Mouse (Mus musculus) cerebral cortex, adult 2 months (tissue): ENCODE results near the gene Cd80.

Experiments
- WGBS: fragments of 180-500 bp; shearing (Covaris S2); methylation state at CpG from one replicate; pipeline ENCODE4 v1.1.7; 2018; 5-methylcytosine and 5-hydroxymethylcytosine counted together

The Cd80 gene

DNA sequence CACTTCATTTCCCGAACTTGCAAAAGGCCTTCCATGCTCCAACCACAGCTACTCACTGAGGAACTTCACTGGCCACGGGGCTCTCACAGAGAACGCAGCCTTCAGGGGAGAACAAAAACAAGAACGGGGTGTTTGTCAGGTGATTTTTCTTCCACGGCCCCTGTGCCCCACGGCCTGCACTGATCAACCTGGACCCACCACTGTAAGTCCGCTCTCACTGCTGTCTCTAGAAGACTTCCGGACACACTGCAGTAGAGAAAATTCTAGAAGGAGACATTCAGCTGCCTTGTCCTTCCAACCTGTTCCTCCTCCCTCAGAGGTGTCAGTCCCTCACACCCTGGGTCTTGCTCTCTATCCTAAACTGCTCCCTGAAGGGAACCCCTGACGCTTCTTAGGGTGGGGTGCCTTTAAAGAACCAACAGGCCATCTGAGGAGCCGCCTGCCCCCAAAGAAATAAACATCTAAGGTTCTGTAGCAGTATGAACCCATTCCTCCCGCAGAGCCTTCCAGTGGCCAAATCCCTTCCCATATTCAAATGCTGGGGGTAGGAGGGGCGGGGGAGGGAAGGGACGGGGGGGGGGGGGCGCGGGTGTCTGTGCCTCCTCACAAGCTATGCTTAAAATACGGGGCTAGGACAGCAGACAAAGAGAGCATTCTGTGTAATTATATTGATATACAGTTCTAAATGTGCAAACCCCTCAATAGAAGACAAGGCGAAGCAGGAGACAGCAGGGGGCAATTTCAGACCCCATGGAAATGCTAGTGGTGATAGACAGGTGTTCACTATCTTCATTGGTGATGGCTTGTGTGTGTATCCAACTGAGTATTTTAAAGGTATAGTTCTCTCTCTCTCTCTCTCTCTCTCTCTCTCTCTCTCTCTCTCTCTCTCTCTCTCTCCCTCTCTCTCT, at the start of gene Cd80:
TSS of gene Cd80 (plus strand) at position 51 of the 908 bp plus-strand sequence.
- 83% methylated on average over 17 of the region's 17 CpGs for WGBS

DNA sequence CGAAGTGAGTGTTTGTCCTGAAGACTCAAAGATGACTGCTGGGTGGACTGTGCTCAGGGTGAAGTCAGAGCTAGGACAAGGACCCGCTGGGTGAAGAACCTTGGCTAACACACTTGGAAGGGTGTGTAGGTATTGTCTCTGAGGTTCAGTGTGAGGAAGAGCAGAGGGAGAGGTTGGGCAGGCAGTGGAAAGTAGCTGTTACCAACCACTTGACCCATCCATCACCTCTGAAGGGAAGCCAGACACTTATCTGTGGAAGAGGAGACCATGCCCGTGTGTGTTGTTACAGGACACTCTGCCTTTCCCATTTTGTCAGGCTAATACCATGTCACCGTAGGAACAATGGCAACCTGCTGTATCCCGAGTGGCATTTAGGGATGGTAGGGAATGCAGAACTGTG, 49.1 kb upstream of the Cd80 start:
- WGBS = 91% methylated on average over 5 of the region's 5 CpGs

DNA sequence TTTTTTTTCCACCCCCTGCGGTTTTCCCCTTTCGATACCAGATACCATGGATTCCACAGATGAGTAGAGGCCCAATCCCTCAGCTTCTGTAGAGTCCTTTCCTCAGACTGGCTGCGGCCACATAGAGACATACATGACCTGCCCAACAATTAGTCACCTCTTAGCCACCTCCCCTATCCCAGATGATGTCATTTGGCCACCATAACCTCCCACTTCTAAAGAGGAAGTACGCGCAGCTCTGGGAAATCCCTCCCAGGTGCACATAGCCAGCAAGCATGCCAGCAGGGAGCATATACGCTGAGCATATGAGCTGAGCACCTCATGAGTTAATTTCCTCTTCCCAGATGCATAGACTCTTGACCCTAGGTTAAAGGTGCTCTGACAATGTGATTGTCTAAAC, 48.7 kb upstream of the Cd80 start:
- WGBS = 91% methylated on average over 6 of the region's 6 CpGs

DNA sequence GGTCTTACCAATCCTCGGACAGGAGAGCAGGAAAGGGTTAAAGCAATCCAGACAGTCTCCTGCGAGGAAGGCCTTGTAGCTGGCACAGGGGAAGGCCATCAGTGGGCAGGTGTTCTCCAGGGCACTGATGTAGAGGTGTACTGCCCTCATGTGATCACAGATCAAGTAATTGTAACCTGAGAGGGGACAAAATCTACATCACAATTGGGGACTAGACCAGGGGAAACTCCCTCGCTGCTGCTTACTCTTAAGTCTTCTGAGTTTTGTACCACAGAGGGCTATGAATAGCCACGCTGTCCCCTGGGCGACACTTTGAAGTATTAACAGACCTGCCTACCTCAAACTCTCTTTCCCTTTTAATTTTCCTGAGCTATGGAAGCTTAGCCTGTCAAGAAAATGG, 47.8 kb upstream of the Cd80 start:
- WGBS = 60% methylated on average over 5 of the region's 5 CpGs

DNA sequence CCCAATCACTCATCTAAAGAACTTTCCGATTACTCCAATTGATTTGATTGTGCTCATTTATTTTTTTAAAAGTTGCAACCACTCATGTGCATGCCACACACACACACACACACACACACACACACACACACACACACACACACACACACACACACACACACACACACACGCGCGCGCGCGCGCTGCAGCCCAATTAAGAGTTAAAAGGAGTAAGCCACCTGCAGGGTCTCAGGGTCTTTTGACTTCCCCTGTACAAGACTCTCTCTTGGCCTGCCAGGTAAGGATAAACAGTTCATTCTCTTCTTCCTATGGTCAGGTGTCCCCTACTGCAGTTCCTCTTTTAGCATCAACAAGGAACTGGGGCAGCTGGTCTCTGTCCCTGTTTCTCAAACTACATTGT, 46.9 kb upstream of the Cd80 start:
- WGBS = 96% methylated on average over 8 of the region's 8 CpGs

DNA sequence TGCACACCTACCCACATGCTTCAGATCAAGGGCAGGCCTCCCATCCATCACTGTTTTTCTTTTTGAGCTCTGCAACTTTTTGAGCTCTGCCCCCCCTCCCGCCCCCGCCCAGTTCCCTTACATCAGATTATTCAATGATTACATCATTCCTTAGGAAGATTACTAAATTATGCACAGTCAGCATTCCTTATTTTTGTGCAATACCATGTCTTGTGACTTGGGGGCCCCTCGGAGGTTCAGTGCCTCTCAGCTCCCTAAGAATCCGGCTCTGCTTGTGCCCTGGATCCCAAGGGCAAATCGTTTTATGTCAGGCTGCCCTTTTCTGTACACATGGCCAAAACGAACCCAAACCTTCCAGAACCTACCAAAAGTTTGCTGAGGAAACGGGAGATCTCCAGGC, 40.4 kb upstream of the Cd80 start:
- WGBS = 89% methylated on average over 7 of the region's 7 CpGs

DNA sequence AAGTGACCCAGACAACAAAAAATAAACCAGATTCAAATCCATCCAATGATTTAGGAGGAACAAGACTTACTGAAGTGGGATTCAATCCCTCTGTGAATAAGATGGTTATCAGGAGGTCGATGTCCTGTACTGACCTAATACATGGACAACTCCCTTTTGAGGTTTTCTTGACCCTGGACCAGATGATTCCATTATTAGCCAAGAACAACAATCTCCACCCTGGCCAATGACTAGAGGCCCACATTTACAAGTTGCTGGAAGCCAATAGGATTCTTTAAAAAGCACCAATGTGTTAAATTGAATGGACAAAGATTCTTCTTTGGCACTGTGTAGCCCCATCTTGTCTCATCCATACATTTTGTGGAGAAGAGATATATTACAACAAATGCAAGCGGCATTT, 30.0 kb upstream of the Cd80 start:
- WGBS = 91% methylated on average over 2 of the region's 2 CpGs

DNA sequence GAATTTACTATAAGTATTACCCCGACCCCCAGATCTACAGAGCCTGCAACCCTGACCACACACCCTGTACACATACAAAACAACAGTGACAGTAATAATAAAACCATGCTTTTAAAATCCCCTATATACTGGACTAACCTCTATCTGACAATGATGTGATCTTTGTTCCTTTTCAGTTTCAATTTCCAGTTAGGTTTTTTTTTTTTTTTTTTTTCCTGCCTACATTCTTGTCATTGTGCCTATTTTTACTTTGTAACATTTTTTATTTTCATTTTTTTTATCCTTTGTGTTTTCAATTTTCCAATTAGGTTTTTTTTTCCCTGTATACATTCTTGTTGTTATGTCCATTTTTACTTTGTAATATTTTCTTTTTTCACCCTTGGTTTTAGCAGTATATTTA, 29.6 kb upstream of the Cd80 start:
- WGBS = 89% methylated on average over 1 of the region's 1 CpGs

DNA sequence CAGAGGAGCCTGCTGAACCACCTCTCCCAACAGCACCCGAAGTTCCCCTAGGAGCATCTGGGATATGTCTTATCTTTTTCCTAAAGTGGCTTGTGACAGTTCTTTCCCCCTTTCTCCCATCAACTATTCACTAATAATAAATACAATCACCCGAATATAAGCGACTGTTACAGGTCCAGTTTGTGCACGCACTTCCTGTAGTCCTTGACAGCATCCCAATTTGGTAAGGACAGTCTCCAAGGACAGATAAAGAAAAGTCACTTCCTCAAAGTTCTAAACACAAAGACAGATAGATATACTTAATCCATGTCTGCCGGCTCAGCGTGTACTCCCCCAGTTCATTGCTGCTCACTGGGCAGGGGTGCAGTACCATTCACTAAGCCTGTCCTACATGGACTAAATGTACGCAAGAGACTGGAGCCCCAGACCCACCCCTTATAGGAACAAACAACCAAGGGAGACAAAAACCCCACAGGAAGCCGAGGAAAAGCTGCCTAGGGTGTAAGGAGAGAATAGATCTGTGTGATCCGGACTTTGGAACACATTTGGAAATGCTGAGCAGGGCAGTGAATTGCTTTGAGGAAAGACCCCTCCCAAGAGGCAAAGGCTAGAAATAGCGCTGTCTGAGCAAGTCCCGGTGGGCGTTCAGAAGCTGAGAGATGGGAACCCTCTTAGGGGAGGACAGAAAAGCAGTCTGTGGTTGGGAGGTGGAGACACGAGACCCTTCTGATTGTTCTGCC, 23.7 kb upstream of the Cd80 start:
- 46% methylated on average over 13 of the region's 13 CpGs for WGBS

DNA sequence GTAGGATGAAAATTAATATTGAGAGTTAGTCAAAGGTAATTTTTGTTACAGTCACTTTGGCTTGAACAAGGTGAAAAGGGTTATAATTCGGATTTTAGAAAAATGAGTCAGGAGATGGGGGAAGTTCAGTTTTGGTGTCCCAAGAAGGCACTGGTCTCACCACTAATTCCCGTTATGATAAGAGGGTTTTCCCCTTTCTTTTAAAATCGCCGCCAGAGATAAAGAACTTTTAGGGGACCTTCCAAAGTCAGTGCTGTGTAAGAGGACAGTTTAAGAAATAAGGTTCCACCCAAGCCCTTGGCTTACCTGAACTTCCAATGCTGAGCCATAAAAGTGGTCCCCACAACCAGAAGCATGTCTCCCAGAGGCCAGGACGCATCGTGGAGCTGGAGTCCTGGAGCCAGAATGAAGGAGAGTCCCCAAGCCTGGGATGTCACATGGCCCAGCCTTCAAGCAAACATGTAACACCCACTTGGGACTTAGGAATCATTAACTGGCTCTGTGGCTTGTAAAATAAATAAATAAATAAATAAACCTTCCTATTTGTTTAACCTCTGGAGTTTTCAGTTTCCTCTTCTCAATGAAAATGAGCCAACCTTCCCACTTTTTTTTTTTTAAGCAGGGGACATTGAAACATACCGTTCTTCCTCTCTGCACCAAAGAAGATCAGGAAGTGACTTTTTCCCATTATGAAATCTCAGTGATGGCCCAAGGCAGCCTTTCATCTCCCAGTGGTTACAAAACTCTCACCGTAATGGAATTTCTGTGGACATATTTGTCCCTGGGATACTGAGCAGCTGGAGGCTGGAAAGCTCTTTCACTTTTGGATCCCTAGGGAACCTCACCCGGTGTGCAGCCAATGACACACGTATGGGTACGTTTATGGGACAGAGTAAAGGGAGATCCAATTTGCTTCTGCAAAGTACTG, 22.6 kb upstream of the Cd80 start, which contains the start of gene Pla1a:
TSS of gene Pla1a (minus strand) at position 648 of the 928 bp plus-strand sequence.
- 81% methylated on average over 11 of the region's 11 CpGs for WGBS

DNA sequence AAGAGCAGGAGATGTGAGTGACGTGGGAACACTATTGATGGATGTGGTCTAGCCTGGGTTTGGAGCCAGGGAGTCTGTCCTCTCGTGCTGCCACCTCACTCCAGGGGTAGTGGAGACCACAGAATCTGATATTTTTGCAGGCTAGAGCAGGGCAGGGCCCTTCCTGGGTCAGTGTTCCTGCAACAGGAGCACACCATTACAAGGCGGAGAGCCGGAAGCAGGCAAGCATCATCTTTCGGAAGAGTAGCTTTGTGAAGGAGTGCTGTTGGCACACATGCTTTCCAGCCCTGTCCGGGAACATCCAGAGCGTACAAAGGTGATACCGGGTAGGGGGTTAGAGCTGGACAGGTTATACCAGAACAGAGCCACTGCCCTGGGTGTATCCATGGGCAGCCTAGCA, 21.8 kb upstream of the Cd80 start:
- 95% methylated on average over 8 of the region's 8 CpGs for WGBS

DNA sequence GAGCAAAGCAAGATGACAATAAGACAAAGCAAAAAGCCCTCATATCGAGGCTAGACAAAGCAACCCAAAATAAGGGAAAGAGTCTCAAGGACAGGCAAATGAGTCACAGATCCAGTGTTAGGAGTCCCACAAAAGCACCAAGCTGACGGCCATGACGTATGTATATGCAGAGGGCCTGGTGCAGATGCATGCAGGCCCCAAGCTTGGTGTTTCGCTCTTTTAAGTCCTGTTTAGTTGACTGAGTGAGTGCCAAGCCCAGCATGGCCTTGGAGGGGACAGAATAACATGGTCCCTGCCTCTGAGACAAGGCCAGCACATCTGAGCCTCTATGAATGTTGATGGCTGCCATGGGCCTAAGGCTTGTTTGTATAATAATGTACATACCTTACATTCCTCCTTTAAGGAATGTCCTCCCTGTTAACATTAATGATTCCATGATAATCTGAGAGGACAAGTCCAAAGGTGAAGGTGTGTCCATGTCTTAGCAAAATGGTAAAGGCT, 21.0 kb upstream of the Cd80 start:
- 89% methylated on average over 4 of the region's 4 CpGs for WGBS

DNA sequence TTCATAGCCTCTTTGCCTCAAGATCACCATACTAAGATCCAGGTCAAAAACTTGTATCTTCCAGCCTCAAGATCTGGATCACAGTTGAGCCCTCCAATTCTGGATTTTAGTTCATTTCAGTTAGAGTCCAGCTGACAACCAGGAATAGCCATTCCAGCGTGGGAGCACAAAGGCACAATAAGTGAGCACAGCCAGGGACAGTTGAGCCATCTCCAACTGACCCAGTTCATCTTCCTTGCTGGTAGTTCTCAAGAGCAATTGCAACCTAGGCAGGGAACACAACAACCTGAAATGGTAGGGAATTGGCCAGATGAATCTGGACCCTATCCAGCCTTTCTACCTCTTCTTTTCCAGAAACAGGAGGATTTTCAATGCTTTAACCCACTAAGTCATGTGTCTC, 16.2 kb upstream of the Cd80 start:
- 64% methylated on average over 1 of the region's 1 CpGs for WGBS

DNA sequence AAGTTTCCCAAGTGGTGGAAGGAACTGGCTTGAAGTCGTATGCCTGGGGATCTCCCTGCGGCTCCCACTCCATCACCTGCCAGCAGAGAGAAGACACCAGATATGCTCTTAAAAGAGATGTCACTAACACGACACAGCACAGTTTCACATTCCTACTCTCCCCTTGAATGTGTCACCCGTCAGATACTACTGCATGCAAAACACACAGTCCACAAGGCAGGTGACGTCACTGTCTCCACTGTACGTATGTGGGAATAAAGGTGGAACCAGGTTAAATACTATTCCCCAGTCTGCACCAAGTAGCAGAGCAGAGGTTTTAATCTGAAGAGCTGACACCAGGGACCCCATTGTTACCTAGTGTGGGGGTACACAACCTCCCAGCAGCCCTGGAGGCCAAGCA, 15.0 kb upstream of the Cd80 start:
- 81% methylated on average over 6 of the region's 6 CpGs for WGBS

DNA sequence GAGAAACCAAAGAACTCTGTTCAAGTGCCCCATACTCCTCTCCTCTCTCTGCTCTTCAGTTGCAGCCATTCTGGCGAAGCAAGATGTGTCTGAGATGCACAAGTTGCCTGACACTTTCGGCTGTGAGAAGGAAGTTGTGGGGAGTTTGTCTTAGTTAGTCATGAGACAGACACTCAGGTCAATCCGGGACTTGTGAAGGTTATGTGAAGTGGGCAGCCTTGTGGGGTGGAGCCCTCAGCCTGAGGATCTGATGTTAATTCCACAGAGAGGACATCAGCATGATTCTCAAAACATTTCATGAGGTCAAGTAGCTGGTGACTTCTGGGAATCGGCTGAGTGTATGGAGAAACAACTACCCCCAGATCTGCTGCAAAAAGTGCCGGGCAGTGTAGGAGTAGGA, 13.8 kb upstream of the Cd80 start:
- 70% methylated on average over 5 of the region's 5 CpGs for WGBS

DNA sequence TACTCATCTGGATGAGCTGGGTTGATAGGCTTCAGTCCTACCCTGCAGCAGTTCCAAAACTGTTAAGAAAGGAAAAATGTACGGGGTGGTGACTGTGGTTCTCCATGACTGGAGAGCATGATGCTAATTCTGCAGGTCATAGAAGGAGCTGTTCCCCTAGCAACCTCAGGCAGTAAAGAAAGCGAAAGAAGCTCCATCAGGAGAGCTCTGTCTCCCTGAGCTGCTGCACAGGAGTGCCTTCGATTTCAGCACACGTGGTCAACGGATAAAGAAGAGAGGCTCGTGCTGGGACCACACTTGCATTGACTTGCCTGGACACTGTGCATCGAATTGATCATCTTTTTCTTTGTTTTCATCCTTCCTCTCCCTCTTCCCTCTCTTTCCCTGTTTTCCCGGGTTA, 13.1 kb upstream of the Cd80 start:
- WGBS = 79% methylated on average over 8 of the region's 8 CpGs

DNA sequence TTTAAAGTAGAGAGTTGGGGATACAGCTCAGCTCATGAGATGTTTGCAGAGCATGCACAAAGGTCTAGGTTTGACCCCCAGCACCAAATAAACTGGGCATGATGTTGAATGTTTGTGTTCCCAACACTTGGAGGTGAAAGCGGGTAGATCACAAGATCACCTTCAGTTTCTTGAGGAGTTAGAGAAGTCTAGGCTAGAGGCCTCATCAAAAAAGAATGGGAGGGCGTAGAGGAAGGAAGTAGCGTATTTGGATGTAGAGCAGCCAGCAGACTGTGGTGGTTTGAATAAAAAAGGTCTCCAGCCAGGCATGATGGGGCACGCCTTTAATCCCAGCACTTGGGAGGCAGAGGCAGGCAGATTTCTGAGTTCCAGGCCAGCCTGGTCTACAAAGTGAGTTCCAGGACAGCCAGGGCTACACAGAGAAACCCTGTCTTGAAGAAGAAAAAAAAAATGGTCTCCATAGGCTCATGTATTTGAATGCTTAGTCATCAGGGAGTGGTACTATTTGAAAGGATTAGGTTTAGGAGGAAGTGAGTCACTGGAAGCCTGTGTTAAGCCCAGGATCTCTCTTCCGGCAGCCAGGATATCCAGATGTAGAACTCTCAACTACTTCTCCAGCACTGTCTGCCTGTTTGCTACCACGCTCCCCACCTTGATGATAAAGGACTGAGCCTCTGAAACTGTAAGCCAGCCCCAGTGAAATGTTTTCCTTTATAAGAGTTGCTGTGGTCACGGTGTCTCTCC, 11.5 kb upstream of the Cd80 start:
- 95% methylated on average over 7 of the region's 7 CpGs for WGBS

DNA sequence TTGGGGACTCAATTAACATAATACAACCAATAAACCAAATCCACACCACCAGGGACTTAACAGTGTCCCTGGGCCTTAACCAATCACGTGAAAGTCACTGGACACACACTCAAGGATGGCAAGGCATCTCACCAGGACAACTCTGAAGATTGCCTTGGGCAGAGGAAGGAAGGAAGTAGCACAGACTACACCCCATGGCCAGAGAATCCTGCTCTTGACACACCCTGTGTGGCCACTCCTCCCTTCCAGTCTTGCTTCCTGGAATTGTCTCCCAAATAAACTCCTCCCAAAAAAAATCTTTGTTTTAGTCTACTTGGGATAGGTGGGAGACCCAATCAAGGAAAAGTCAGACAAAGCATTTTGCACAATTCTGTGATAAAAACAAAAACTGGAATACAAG, 10.3 kb upstream of the Cd80 start:
- 97% methylated on average over 1 of the region's 1 CpGs for WGBS

DNA sequence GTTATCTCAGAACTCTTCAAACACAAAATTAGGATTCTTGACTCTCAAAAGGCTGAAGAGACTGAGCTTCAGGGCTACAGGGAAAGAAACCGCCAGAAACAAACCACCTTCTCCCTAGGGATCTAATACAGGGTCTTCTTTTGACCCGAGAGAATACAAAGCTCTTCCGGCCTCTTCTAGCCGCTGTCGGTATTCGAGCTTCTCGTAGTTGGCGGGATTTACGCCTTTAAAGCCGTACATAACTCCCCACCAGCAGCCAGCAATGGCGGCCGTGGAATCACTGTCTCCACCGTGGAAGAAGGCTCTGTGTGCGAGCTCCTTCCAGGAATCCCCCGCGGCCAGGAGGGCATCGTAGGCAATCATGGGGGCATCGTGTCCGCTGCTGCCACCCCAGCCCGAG, 9.8 kb upstream of the Cd80 start:
- WGBS = 97% methylated on average over 20 of the region's 20 CpGs

DNA sequence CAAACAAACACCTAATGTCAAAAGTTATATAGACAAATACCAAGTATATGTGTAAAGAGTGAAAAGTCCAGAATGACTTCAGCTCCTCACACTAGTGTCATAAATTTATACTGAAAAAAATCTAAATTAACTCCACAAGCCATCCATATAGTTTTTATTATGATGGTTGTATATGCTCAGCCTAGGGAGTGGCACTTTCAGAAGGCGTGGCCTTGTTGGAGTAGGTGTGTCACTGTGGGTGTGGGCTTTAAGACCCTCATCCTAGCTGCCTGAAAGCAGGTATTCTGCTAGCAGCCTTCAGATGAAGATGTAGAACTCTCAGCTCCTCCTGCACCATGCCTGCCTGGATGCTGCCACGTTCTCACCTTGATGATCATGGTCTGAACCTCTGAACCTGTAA, 9.2 kb upstream of the Cd80 start:
- 100% methylated on average over 2 of the region's 2 CpGs for WGBS

DNA sequence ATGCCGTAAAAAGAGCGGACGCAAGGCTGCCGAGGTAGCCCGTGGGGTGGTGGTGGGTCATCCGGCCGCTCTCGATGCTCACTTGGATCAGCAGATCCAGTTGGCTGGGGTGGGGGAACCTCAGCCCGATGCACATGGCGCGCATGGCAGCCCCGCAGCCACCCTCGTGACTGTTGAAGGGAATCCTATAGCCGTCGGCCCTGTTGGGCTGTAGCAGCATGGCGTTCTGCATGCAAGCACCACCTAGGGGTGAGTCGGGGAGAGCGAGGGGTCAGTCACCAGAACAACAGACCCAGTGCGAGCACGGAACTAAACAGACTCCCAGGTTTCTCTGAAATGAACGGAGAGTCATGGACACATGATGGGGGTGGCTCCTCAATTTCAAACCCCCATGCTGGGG, 8.0 kb upstream of the Cd80 start:
- 92% methylated on average over 21 of the region's 21 CpGs for WGBS
